In the genomic region with DNA sequence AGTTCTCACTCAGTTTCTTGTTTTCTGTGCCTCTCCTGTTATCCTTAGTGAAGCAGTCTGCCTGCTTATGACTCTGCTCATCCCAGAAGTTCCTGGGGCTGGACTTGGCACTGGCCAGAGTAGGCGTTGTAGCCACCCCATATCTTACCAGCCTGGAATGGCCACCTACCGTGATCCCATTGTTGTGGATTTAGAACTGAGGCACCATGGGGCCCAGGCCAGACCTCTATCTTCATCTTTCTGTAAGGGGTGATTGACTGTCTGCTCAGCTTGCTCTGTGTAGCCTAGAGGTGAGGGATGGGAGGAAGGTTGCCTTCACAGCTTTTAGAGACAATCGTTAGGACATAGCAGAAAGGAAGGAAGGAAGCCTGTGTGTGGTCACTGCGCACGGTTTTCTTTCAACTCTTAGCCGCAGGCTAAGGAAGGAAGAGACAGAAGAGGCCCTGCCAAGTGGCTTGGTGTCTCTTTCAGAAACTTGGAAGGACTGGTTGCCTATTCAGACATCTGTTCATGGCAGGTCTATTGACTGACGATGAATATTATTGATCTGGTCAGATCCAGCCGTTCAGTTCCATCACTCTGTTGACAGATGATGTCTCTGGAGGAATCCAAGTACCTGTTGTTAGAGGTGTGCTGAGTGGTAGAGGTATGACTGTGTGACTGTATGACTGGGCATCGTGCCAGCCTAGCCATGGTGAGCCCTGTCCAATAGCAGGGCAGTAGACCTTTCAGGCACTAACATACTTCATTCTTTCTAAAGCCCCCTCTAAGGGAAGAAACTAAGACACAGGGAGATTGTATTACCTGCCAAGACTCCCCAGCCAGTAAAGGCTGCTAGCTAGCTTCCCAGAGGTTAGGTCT, we compare ENCODE assay signal across 13 mouse cellular contexts. TPM values are rescaled to one million over a fixed set of nuclear protein-coding genes. Genes with fewer than 3 reads are reported as not detected.
DNase-seq lines count a peak whose midpoint lies in the region; ATAC-seq and TF ChIP-seq lines count a peak whose summit lies in the region.
"Had no signal": no experiment of that assay in that cellular context is flagged by ENCODE, and none has a peak within 500 bp of the region (broad histone marks: within the 10 kb centered on the region; RNA-seq: fewer than 3 reads in every experiment).

No protein-coding gene starts in this region.

- H3K4me2 ChIP-seq in heart, embryonic 14.5 days (ENCODE audit: low read length), result no peak overlapping the region
- no peak overlapping the region for H3K4me2 ChIP-seq in midbrain, postnatal 0 days (ENCODE audit: low read depth, low read length, poor library complexity, severe bottlenecking)
- no peak overlapping the region for H3K4me2 ChIP-seq in intestine, embryonic 14.5 days (ENCODE audit: low read length)
- H3K4me2 ChIP-seq: neural tube, embryonic 13.5 days had no signal

- no peak for TF ChIP-seq CTCF in midbrain, postnatal 0 days (IDR thresholded peaks at IDR 0.05)

- 69% methylated on average over 9 of the region's 9 CpGs for WGBS in heart, embryonic 14.5 days
- WGBS in midbrain, embryonic 10.5 days, result 80% methylated on average over 9 of the region's 9 CpGs
- WGBS in midbrain, postnatal 0 days, result 69% methylated on average over 9 of the region's 9 CpGs
- WGBS in intestine, embryonic 14.5 days, result 75% methylated on average over 9 of the region's 9 CpGs

- H3K4me3 ChIP-seq in heart, embryonic 14.5 days (ENCODE audit: control insufficient read depth in 1 of 2, insufficient read depth in 1 of 2, low read depth in 1 of 2, low read length in 2 of 2), result no peak overlapping the region
- H3K4me3 ChIP-seq in midbrain, embryonic 10.5 days, result no peak overlapping the region
- H3K4me3 ChIP-seq in midbrain, postnatal 0 days (ENCODE audit: low read depth, low read length), result no peak overlapping the region
- no peak overlapping the region for H3K4me3 ChIP-seq in intestine, embryonic 14.5 days (ENCODE audit: low read depth, low read length)
- H3K4me3 ChIP-seq: neural tube, embryonic 13.5 days had no signal

- H3K27ac ChIP-seq in heart, embryonic 14.5 days (replicated peaks in 1 of 2; ENCODE audit: control insufficient read depth in 1 of 2, insufficient read depth in 1 of 2, low read depth in 2 of 2, low read length in 2 of 2), result 0 out of 4 replicates have a peak overlapping the region, but pooled peaks of 1 of the 2 experiments have one; percentile 33
- 0 out of 2 replicates have a peak overlapping the region, but pooled peaks have one; percentile 61 for H3K27ac ChIP-seq in midbrain, embryonic 10.5 days (replicated peaks)
- no peak overlapping the region for H3K27ac ChIP-seq in midbrain, postnatal 0 days (ENCODE audit: low read depth, low read length)
- peak overlapping the region; percentile 47 for H3K27ac ChIP-seq in intestine, embryonic 14.5 days (ENCODE audit: low read depth)
- H3K27ac ChIP-seq: neural tube, embryonic 13.5 days had no signal

- no peaks in the 10 kb centered on the region for H3K9me3 ChIP-seq in heart, embryonic 14.5 days (ENCODE audit: control insufficient read depth, low read length)
- H3K9me3 ChIP-seq in midbrain, embryonic 10.5 days (replicated peaks), result no peaks in the 10 kb centered on the region
- H3K9me3 ChIP-seq in midbrain, postnatal 0 days (ENCODE audit: low read length), result no peaks in the 10 kb centered on the region
- no peaks in the 10 kb centered on the region for H3K9me3 ChIP-seq in intestine, embryonic 14.5 days (ENCODE audit: control insufficient read depth, low read length)
- H3K9me3 ChIP-seq: neural tube, embryonic 13.5 days had no signal

- H3K36me3 ChIP-seq in heart, embryonic 14.5 days (ENCODE audit: control insufficient read depth, insufficient read depth, low read length), result no peaks in the 10 kb centered on the region
- no peaks in the 10 kb centered on the region for H3K36me3 ChIP-seq in midbrain, embryonic 10.5 days
- 0 out of 2 replicates have a peak, but pooled peaks cover 4% of the 10 kb centered on the region for H3K36me3 ChIP-seq in midbrain, postnatal 0 days (ENCODE audit: insufficient read depth, low read length)
- H3K36me3 ChIP-seq in intestine, embryonic 14.5 days (ENCODE audit: control insufficient read depth, insufficient read depth, low read length), result no peaks in the 10 kb centered on the region
- H3K36me3 ChIP-seq: neural tube, embryonic 13.5 days had no signal

- no peak for ATAC-seq in heart, embryonic 14.5 days (ENCODE audit: insufficient number of reproducible peaks, insufficient read depth, low FRiP score, low read depth)
- ATAC-seq in midbrain, postnatal 0 days (ENCODE audit: low FRiP score), result no peak
- no peak for ATAC-seq in intestine, embryonic 14.5 days (replicated peaks; ENCODE audit: low FRiP score, low TSS enrichment, low read depth)

- intact Hi-C loops in heart, postnatal 10 days (cut with DNase I), result no loop called here

- DNase-seq in heart, postnatal 10 days, result no peak
- no peak for DNase-seq in midbrain, embryonic 10.5 days (ENCODE audit: low spot score)
- DNase-seq in midbrain, postnatal 0 days (ENCODE audit: low spot score), result no peak
- no peak for DNase-seq in intestine, embryonic 14.5 days (ENCODE audit: low spot score)
- peak; percentile 60 for DNase-seq in naive thymus-derived CD4-positive, alpha-beta T cell, adult 2 months (ENCODE audit: low read depth)
- DNase-seq in frontal cortex, postnatal 25 days (ENCODE audit: low spot score in 2 of 2), result no peak
- DNase-seq in right cerebral cortex, postnatal 14 days, result no peak
- DNase-seq: adrenal gland, postnatal 10 days; gastrocnemius, postnatal 36 days; layer of hippocampus, postnatal 36 days had no signal

- no peaks in the 10 kb centered on the region for H3K27me3 ChIP-seq in heart, embryonic 14.5 days (ENCODE audit: control insufficient read depth, insufficient read depth, low read length)
- H3K27me3 ChIP-seq in midbrain, embryonic 10.5 days (ENCODE audit: low read depth, poor library complexity, severe bottlenecking), result 0 out of 2 replicates have a peak, but pooled peaks cover 10% of the 10 kb centered on the region
- H3K27me3 ChIP-seq in midbrain, postnatal 0 days (ENCODE audit: insufficient read depth, low read length), result no peaks in the 10 kb centered on the region
- H3K27me3 ChIP-seq in intestine, embryonic 14.5 days (replicated peaks; ENCODE audit: control insufficient read depth, insufficient read depth, low read length), result no peaks in the 10 kb centered on the region
- H3K27me3 ChIP-seq: CH12.LX; neural tube, embryonic 13.5 days had no signal

- peak overlapping the region; percentile 4; the same call in 1 of the 2 replicates for H3K9ac ChIP-seq in heart, embryonic 14.5 days (ENCODE audit: low read length)
- no peak overlapping the region for H3K9ac ChIP-seq in midbrain, postnatal 0 days (replicated peaks; ENCODE audit: low read length, poor library complexity, severe bottlenecking)
- no peak overlapping the region for H3K9ac ChIP-seq in intestine, embryonic 14.5 days (ENCODE audit: low read length)
- H3K9ac ChIP-seq: neural tube, embryonic 13.5 days had no signal

- peaks cover 28 to 64% of the 10 kb centered on the region in 2 experiments for H3K4me1 ChIP-seq in heart, embryonic 14.5 days (ENCODE audit: control insufficient read depth in 2 of 2, insufficient read depth in 2 of 2, low read length in 2 of 2)
- H3K4me1 ChIP-seq in midbrain, embryonic 10.5 days, result peaks cover 73% of the 10 kb centered on the region
- peaks cover 39% of the 10 kb centered on the region for H3K4me1 ChIP-seq in midbrain, postnatal 0 days (ENCODE audit: insufficient read depth, low read length)
- peaks cover 59% of the 10 kb centered on the region for H3K4me1 ChIP-seq in intestine, embryonic 14.5 days (replicated peaks; ENCODE audit: control insufficient read depth, insufficient read depth, low read length)

RNA-seq across cellular contexts. Expression of a gene that starts 9.8 kb away (rescaled TPM):
- polyA plus RNA-seq in heart, embryonic 14.5 days (2014; fragmentation: Nextera tagmentation; extraction: Ambion mirVana), result 28.4 and 30.0 TPM in 2 replicates
- total RNA-seq in heart, postnatal 10 days (2021), result 10 to 100 TPM; 23.3 to 27.1 TPM
- polyA plus RNA-seq in midbrain, embryonic 10.5 days (2016; fragmentation: Nextera tagmentation; extraction: Ambion mirVana), result 33.8 and 36.0 TPM in 2 replicates
- total RNA-seq in midbrain, postnatal 0 days (2014; rRNA removed), result 17.5 and 22.4 TPM in 2 replicates
- 22.9 and 28.0 TPM in 2 replicates for polyA plus RNA-seq in midbrain, postnatal 0 days (2015; fragmentation: Nextera tagmentation; extraction: Ambion mirVana)
- 27.8 and 31.1 TPM in 2 replicates for polyA plus RNA-seq in intestine, embryonic 14.5 days (2014; fragmentation: Nextera tagmentation; extraction: Ambion mirVana)

RNA-seq across cellular contexts. Expression of a gene that starts 20.5 kb away (rescaled TPM):
- polyA plus RNA-seq in heart, embryonic 14.5 days (2014; fragmentation: Nextera tagmentation; extraction: Ambion mirVana), result not detected in 2 replicates
- not detected for total RNA-seq in heart, postnatal 10 days (2021)
- polyA plus RNA-seq in midbrain, embryonic 10.5 days (2016; fragmentation: Nextera tagmentation; extraction: Ambion mirVana), result not detected in 2 replicates
- total RNA-seq in midbrain, postnatal 0 days (2014; rRNA removed), result not detected in 2 replicates
- polyA plus RNA-seq in midbrain, postnatal 0 days (2015; fragmentation: Nextera tagmentation; extraction: Ambion mirVana), result not detected in 2 replicates
- 0.34 TPM in 1 of 2 replicates, not detected in the other for polyA plus RNA-seq in intestine, embryonic 14.5 days (2014; fragmentation: Nextera tagmentation; extraction: Ambion mirVana)
- total RNA-seq: adrenal gland, postnatal 10 days; gastrocnemius, postnatal 36 days; layer of hippocampus, postnatal 36 days had no signal
- polyA plus RNA-seq: neural tube, embryonic 13.5 days had no signal

RNA-seq across cellular contexts. Expression of a gene that starts 40.4 kb away (rescaled TPM):
- 0.66 and 1.4 TPM in 2 replicates for polyA plus RNA-seq in heart, embryonic 14.5 days (2014; fragmentation: Nextera tagmentation; extraction: Ambion mirVana)
- total RNA-seq in heart, postnatal 10 days (2021), result 1 to 10 TPM in 1 of 2 experiments, under 1 TPM in 1; 0.87 to 1.1 TPM
- polyA plus RNA-seq in midbrain, embryonic 10.5 days (2016; fragmentation: Nextera tagmentation; extraction: Ambion mirVana), result not detected in 2 replicates
- total RNA-seq in midbrain, postnatal 0 days (2014; rRNA removed), result 0.55 and 0.85 TPM in 2 replicates
- polyA plus RNA-seq in midbrain, postnatal 0 days (2015; fragmentation: Nextera tagmentation; extraction: Ambion mirVana), result 0.50 and 0.53 TPM in 2 replicates
- polyA plus RNA-seq in intestine, embryonic 14.5 days (2014; fragmentation: Nextera tagmentation; extraction: Ambion mirVana), result 0.08 TPM in 1 of 2 replicates, not detected in the other
- total RNA-seq: layer of hippocampus, postnatal 36 days had no signal
